Mouse (Mus musculus) gastrocnemius, adult 2 months (tissue): ENCODE measurements around the gene Ehd1. TPM values are rescaled to one million over a fixed set of nuclear protein-coding genes. Genes with fewer than 3 reads are reported as not detected.

Source experiments
- DNase-seq: peaks from one replicate; pipeline ENCODE4 v3.0.0; 2022
- H3K27ac ChIP-seq: fragments of 200-600 bp; 2 replicates; pipeline ENCODE4 v1.8.1; 2022; ENCODE audit warnings: mild to moderate bottlenecking
- H3K4me3 ChIP-seq: fragments of 200-600 bp; 2 replicates; pipeline ENCODE4 v1.8.1; 2022; ENCODE audit warnings: mild to moderate bottlenecking, moderate library complexity
- CTCF ChIP-seq: fragments of 200-600 bp; IDR thresholded peaks from 2 replicates; pipeline ENCODE4 v1.8.1; 2022; ENCODE audit warnings: antibody characterized with exemption, mild to moderate bottlenecking, moderate library complexity
- intact Hi-C: fragments of 180-260 bp; cut with DNase I; formaldehyde crosslinking; loops from one replicate; pipeline ENCODE4 v1.15.1; 2025
- total RNA-seq, 2 experiments: library from RNA; stranded (reverse); gene quantifications; 2 replicates each; pipeline ENCODE4 v1.2.3; 2021

The Ehd1 gene
- total RNA-seq, 2 experiments from 2014 or later, result 28.4 to 32.3 TPM

- Histone ChIP-seq H3K4me3 (no peak overlapping the region), H3K27ac (no peak overlapping the region)
- no peak for TF ChIP-seq CTCF
- DNase-seq, result peak; percentile 10
- intact Hi-C loops, result no loop called here
Observed at GRCm38 (mm10) chr19:6240136-6240535, 36.4 kb upstream of the Ehd1 start.

- DNase-seq, result peak; percentile 10
- Histone ChIP-seq H3K4me3 (peak overlapping the region; percentile 57), H3K27ac (peak overlapping the region; percentile 85)
- no peak for TF ChIP-seq CTCF
- intact Hi-C loops, result no loop called here
Observed at GRCm38 (mm10) chr19:6240725-6241124, 35.8 kb upstream of the Ehd1 start.

GRCm38 (mm10) chr19:6241274-6242107, 35.0 kb upstream of the Ehd1 start, which contains the start of gene Atg2a:
Atg2a (plus strand) TSS chr19:6241668.
- Histone ChIP-seq H3K4me3 (peak within 1 kb of the TSS; percentile 80), H3K27ac (peak within 1 kb of the TSS; percentile 90)
- TF ChIP-seq CTCF, result no peak
- intact Hi-C loops, result no loop called here
- peak; percentile 99 for DNase-seq

GRCm38 (mm10) chr19:6242281-6242680, 34.2 kb upstream of the Ehd1 start:
- H3K27ac ChIP-seq, result peak overlapping the region; percentile 90
- H3K4me3 ChIP-seq, result peak overlapping the region; percentile 80
- no peak for TF ChIP-seq CTCF
- DNase-seq, result peak; percentile 50
- intact Hi-C loops, result no loop called here

GRCm38 (mm10) chr19:6243226-6243625, 33.3 kb upstream of the Ehd1 start:
- no peak overlapping the region for H3K4me3 ChIP-seq
- H3K27ac ChIP-seq, result no peak overlapping the region
- intact Hi-C loops, result no loop called here
- TF ChIP-seq CTCF, result no peak
- DNase-seq, result no peak

- no peak for DNase-seq
- Histone ChIP-seq H3K27ac (no peak overlapping the region), H3K4me3 (no peak overlapping the region)
- intact Hi-C loops, result loop anchor here (1.0 kb wide), 1 partner anchor 15 kb away; no protein-coding TSS in a partner anchor
- TF ChIP-seq CTCF, result no peak
Observed at GRCm38 (mm10) chr19:6245806-6246205, 30.7 kb upstream of the Ehd1 start.

- no peak for DNase-seq
- TF ChIP-seq CTCF, result no peak
- Histone ChIP-seq H3K4me3 (no peak overlapping the region), H3K27ac (no peak overlapping the region)
- intact Hi-C loops, result no loop called here
Observed at GRCm38 (mm10) chr19:6247526-6248300, 28.8 kb upstream of the Ehd1 start.

- Histone ChIP-seq H3K27ac (no peak overlapping the region), H3K4me3 (no peak overlapping the region)
- intact Hi-C loops, result no loop called here
- no peak for TF ChIP-seq CTCF
- DNase-seq, result no peak
Observed at GRCm38 (mm10) chr19:6253021-6253420, 23.5 kb upstream of the Ehd1 start.

- no peak for DNase-seq
- H3K27ac ChIP-seq, result no peak overlapping the region
- TF ChIP-seq CTCF, result peak; percentile 55
- H3K4me3 ChIP-seq, result no peak overlapping the region
- intact Hi-C loops, result no loop called here
Observed at GRCm38 (mm10) chr19:6260428-6260827, 16.1 kb upstream of the Ehd1 start.

- intact Hi-C loops, result loop anchor here (1.0 kb wide), 1 partner anchor 15 kb away; no protein-coding TSS in a partner anchor
- no peak for DNase-seq
- H3K27ac ChIP-seq, result no peak overlapping the region
- H3K4me3 ChIP-seq, result no peak overlapping the region
- peak; percentile 57 for TF ChIP-seq CTCF
Observed at GRCm38 (mm10) chr19:6260946-6261345, 15.6 kb upstream of the Ehd1 start.

- DNase-seq, result no peak
- Histone ChIP-seq H3K27ac (no peak overlapping the region), H3K4me3 (no peak overlapping the region)
- no peak for TF ChIP-seq CTCF
- intact Hi-C loops, result loop anchor here (1.0 kb wide), 1 partner anchor 15 kb away; no protein-coding TSS in a partner anchor
Observed at GRCm38 (mm10) chr19:6261379-6261778, 15.1 kb upstream of the Ehd1 start.

- peak; percentile 97; the same call in 1 of the 2 replicates for TF ChIP-seq CTCF
- H3K4me3 ChIP-seq, result no peak overlapping the region
- H3K27ac ChIP-seq, result no peak overlapping the region
- peak; percentile 76 for DNase-seq
- intact Hi-C loops, result no loop called here
Observed at GRCm38 (mm10) chr19:6262222-6262621, 14.3 kb upstream of the Ehd1 start.
